Mouse (Mus musculus) embryonic facial prominence, embryonic 12.5 days (tissue): ENCODE data around the gene Spata18. TPM values are rescaled to one million over a fixed set of nuclear protein-coding genes. Genes with fewer than 3 reads are reported as not detected.

Source experiments
- ATAC-seq: fragments of 200-750 bp; cut with Nextera tagmentation; 2 replicates; pipeline ENCODE4 v1.8.0; 2017; ENCODE audit not compliant: insufficient number of reproducible peaks, insufficient read depth, low FRiP score, low TSS enrichment
- H3K27ac ChIP-seq: fragments of 300-500 bp; sonication (generic); 2 replicates; pipeline ENCODE4 v1.5.1; 2016; ENCODE audit warnings: mild to moderate bottlenecking
- H3K27me3 ChIP-seq: fragments of 300-500 bp; sonication (generic); 2 replicates; pipeline ENCODE4 v1.6.1; 2016; ENCODE audit warnings: mild to moderate bottlenecking, moderate library complexity
- H3K36me3 ChIP-seq: fragments of 300-500 bp; sonication (generic); 2 replicates; pipeline ENCODE4 v1.6.1; 2016; ENCODE audit warnings: mild to moderate bottlenecking
- H3K4me1 ChIP-seq: fragments of 300-500 bp; sonication (generic); 2 replicates; pipeline ENCODE4 v1.6.1; 2016
- H3K4me2 ChIP-seq: fragments of 300-500 bp; sonication (generic); replicated peaks from 2 replicates; pipeline ENCODE4 v1.6.1; 2016; ENCODE audit warnings: mild to moderate bottlenecking, moderate library complexity
- H3K4me3 ChIP-seq: fragments of 300-500 bp; sonication (generic); 2 replicates; pipeline ENCODE4 v1.5.1; 2016; ENCODE audit warnings: mild to moderate bottlenecking
- H3K9ac ChIP-seq: fragments of 300-500 bp; sonication (generic); 2 replicates; pipeline ENCODE4 v1.6.1; 2016; ENCODE audit warnings: mild to moderate bottlenecking, moderate library complexity
- H3K9me3 ChIP-seq: fragments of 300-500 bp; sonication (generic); 2 replicates; pipeline ENCODE4 v1.6.1; 2016; ENCODE audit warnings: mild to moderate bottlenecking, moderate library complexity
- WGBS: fragments of 180-500 bp; shearing (Covaris S2); methylation state at CpG from one replicate; pipeline ENCODE4 v1.1.7; 2016; 5-methylcytosine and 5-hydroxymethylcytosine counted together
- polyA plus RNA-seq: library from polyadenylated mRNA; unstranded; fragments of >200 nt; fragmentation: Nextera tagmentation; extraction: Ambion mirVana; gene quantifications from 2 replicates; pipeline ENCODE4 v1.2.1, GENCODE M21; 2016

The Spata18 gene
- polyA plus RNA-seq, 1 experiment from 2014 or later = 0.29 TPM

GRCm38 (mm10) chr5:73630141-73630540, 21.0 kb upstream of the Spata18 start:
- Histone ChIP-seq H3K4me3 (no peak overlapping the region), H3K36me3 (peaks cover 14% of the 10 kb centered on the region), H3K4me1 (no peaks in the 10 kb centered on the region), H3K27ac (no peak overlapping the region), H3K9me3 (no peaks in the 10 kb centered on the region), H3K27me3 (no peaks in the 10 kb centered on the region), H3K4me2 (no peak overlapping the region), H3K9ac (no peak overlapping the region)
- no peak for ATAC-seq
- WGBS = 86% methylated on average over 5 of the region's 5 CpGs

- Histone ChIP-seq H3K27me3 (no peaks in the 10 kb centered on the region), H3K4me2 (no peak overlapping the region), H3K9ac (no peak overlapping the region), H3K9me3 (no peaks in the 10 kb centered on the region), H3K4me1 (no peaks in the 10 kb centered on the region), H3K4me3 (no peak overlapping the region), H3K36me3 (peaks cover 22% of the 10 kb centered on the region), H3K27ac (no peak overlapping the region)
- no peak for ATAC-seq
- 73% methylated on average over 10 of the region's 10 CpGs for WGBS
These were observed 20.1 kb upstream of the Spata18 start for GRCm38 (mm10) chr5:73631001-73631558.

GRCm38 (mm10) chr5:73632291-73632690, 18.9 kb upstream of the Spata18 start, which contains the start of gene Lrrc66:
TSS of gene Lrrc66 (minus strand) at chr5:73632526.
- Histone ChIP-seq H3K9me3 (no peaks in the 10 kb centered on the region), H3K27ac (no peak within 1 kb of the TSS), H3K4me3 (no peak within 1 kb of the TSS), H3K4me2 (no peak within 1 kb of the TSS), H3K4me1 (0 out of 2 replicates have a peak, but pooled peaks cover 2% of the 10 kb centered on the region), H3K9ac (no peak within 1 kb of the TSS), H3K36me3 (peaks cover 24% of the 10 kb centered on the region), H3K27me3 (no peaks in the 10 kb centered on the region)
- no peak for ATAC-seq
- 78% methylated on average over 8 of the region's 8 CpGs for WGBS

GRCm38 (mm10) chr5:73633141-73633540, 18.0 kb upstream of the Spata18 start:
- Histone ChIP-seq H3K4me1 (0 out of 2 replicates have a peak, but pooled peaks cover 4% of the 10 kb centered on the region), H3K27ac (no peak overlapping the region), H3K27me3 (no peaks in the 10 kb centered on the region), H3K9me3 (no peaks in the 10 kb centered on the region), H3K4me3 (no peak overlapping the region), H3K9ac (no peak overlapping the region), H3K4me2 (no peak overlapping the region), H3K36me3 (peaks cover 24% of the 10 kb centered on the region)
- no peak; the same call in 1 of the 2 replicates for ATAC-seq
- 58% methylated on average over 8 of the region's 8 CpGs for WGBS

- no peaks in the 10 kb centered on the region for H3K27me3 ChIP-seq
- 0 out of 2 replicates have a peak, but pooled peaks cover 4% of the 10 kb centered on the region for H3K4me1 ChIP-seq
- H3K4me2 ChIP-seq = no peak overlapping the region
- H3K9me3 ChIP-seq = no peaks in the 10 kb centered on the region
- no peak; the same call in 1 of the 2 replicates for ATAC-seq
- WGBS = 39% methylated on average over 8 of the region's 8 CpGs
- no peak overlapping the region for H3K9ac ChIP-seq
- H3K36me3 ChIP-seq = peaks cover 31% of the 10 kb centered on the region
- H3K27ac ChIP-seq = no peak overlapping the region
- H3K4me3 ChIP-seq = no peak overlapping the region
These were observed 13.7 kb upstream of the Spata18 start for GRCm38 (mm10) chr5:73637337-73638107.

GRCm38 (mm10) chr5:73641058-73641457, 10.1 kb upstream of the Spata18 start:
- no peaks in the 10 kb centered on the region for H3K27me3 ChIP-seq
- WGBS = 94% methylated on average over 3 of the region's 3 CpGs
- no peak for ATAC-seq
- H3K4me3 ChIP-seq = no peak overlapping the region
- H3K36me3 ChIP-seq = peaks cover 10% of the 10 kb centered on the region; the same call in 1 of the 2 replicates
- no peak overlapping the region for H3K4me2 ChIP-seq
- H3K27ac ChIP-seq = no peak overlapping the region
- H3K9me3 ChIP-seq = no peaks in the 10 kb centered on the region
- H3K4me1 ChIP-seq = 0 out of 2 replicates have a peak, but pooled peaks cover 4% of the 10 kb centered on the region
- no peak overlapping the region for H3K9ac ChIP-seq

GRCm38 (mm10) chr5:73642091-73642490, 9.1 kb upstream of the Spata18 start:
- no peaks in the 10 kb centered on the region for H3K27me3 ChIP-seq
- ATAC-seq = no peak
- 0 out of 2 replicates have a peak, but pooled peaks cover 7% of the 10 kb centered on the region for H3K36me3 ChIP-seq
- H3K4me2 ChIP-seq = no peak overlapping the region
- no peak overlapping the region for H3K9ac ChIP-seq
- H3K4me1 ChIP-seq = peaks cover 11% of the 10 kb centered on the region; the same call in 1 of the 2 replicates
- no peak overlapping the region for H3K4me3 ChIP-seq
- H3K9me3 ChIP-seq = no peaks in the 10 kb centered on the region
- 80% methylated on average over 4 of the region's 4 CpGs for WGBS
- H3K27ac ChIP-seq = no peak overlapping the region

GRCm38 (mm10) chr5:73647261-73647900, 3.8 kb upstream of the Spata18 start, which contains the start of gene Sgcb:
TSS of gene Sgcb (minus strand) at chr5:73647790.
- Histone ChIP-seq H3K9me3 (no peaks in the 10 kb centered on the region), H3K4me2 (peak within 1 kb of the TSS; percentile 86), H3K36me3 (no peaks in the 10 kb centered on the region), H3K4me1 (peaks cover 28% of the 10 kb centered on the region), H3K27me3 (peaks cover 43% of the 10 kb centered on the region), H3K27ac (no peak within 1 kb of the TSS), H3K4me3 (peak within 1 kb of the TSS; percentile 78), H3K9ac (peak within 1 kb of the TSS; percentile 74)
- ATAC-seq = peak; percentile 81
- under 1% methylated on average over 52 of the region's 62 CpGs for WGBS

GRCm38 (mm10) chr5:73650365-73650964, 714 bp upstream of the Spata18 start:
- peaks cover 60% of the 10 kb centered on the region for H3K27me3 ChIP-seq
- H3K9ac ChIP-seq = peak overlapping the region; percentile 31; the same call in 1 of the 2 replicates
- under 1% methylated on average over 15 of the region's 15 CpGs for WGBS
- H3K4me1 ChIP-seq = peaks cover 28% of the 10 kb centered on the region
- H3K4me3 ChIP-seq = peak overlapping the region; percentile 46
- H3K4me2 ChIP-seq = peak overlapping the region; percentile 92
- no peaks in the 10 kb centered on the region for H3K36me3 ChIP-seq
- ATAC-seq = no peak
- H3K27ac ChIP-seq = no peak overlapping the region
- H3K9me3 ChIP-seq = no peaks in the 10 kb centered on the region

- Histone ChIP-seq H3K9me3 (no peaks in the 10 kb centered on the region), H3K9ac (0 out of 2 replicates have a peak overlapping the region, but pooled peaks have one; percentile 31), H3K27me3 (peaks cover 60% of the 10 kb centered on the region), H3K27ac (no peak overlapping the region), H3K36me3 (no peaks in the 10 kb centered on the region), H3K4me2 (peak overlapping the region; percentile 92), H3K4me1 (peaks cover 21% of the 10 kb centered on the region), H3K4me3 (peak overlapping the region; percentile 46)
- 3% methylated on average over 4 of the region's 4 CpGs for WGBS
- no peak for ATAC-seq
These were observed 649 bp downstream of the Spata18 start for GRCm38 (mm10) chr5:73651855-73652201.

GRCm38 (mm10) chr5:73666695-73667094, 15.5 kb downstream of the Spata18 start:
- ATAC-seq = no peak
- Histone ChIP-seq H3K4me1 (no peaks in the 10 kb centered on the region), H3K4me3 (no peak overlapping the region), H3K27ac (no peak overlapping the region), H3K9ac (no peak overlapping the region), H3K9me3 (no peaks in the 10 kb centered on the region), H3K27me3 (0 out of 2 replicates have a peak, but pooled peaks cover 6% of the 10 kb centered on the region), H3K36me3 (no peaks in the 10 kb centered on the region), H3K4me2 (no peak overlapping the region)
- 87% methylated on average over 2 of the region's 2 CpGs for WGBS
